28 mouse cellular contexts compared by ENCODE assay signal in genomic region chr10:117412474-117413057, GRCm38 (mm10). TPM values are rescaled to one million over a fixed set of nuclear protein-coding genes. Genes with fewer than 3 reads are reported as not detected.
A peak's percentile ranks its signal among the peaks of the same experiment; 100 is the strongest.
DNase-seq lines count a peak whose midpoint lies in the region; ATAC-seq and TF ChIP-seq lines count a peak whose summit lies in the region.
"Had no signal": no experiment of that assay in that cellular context is flagged by ENCODE, and none has a peak within 500 bp of the region (broad histone marks: within the 10 kb centered on the region; RNA-seq: fewer than 3 reads in every experiment).

No protein-coding gene starts in this region.

- TF ChIP-seq CTCF in ES-Bruce4 (IDR thresholded peaks at IDR 0.05; ENCODE audit: low read depth, low read length): no peak

- WGBS in liver, embryonic 15.5 days (ENCODE audit: insufficient replicate concordance): 57% methylated on average over 7 of the region's 7 CpGs
- 65% methylated on average over 7 of the region's 7 CpGs for WGBS in liver, embryonic 11.5 days
- WGBS in intestine, embryonic 15.5 days: 70% methylated on average over 7 of the region's 7 CpGs
- 85% methylated on average over 7 of the region's 7 CpGs for WGBS in midbrain, embryonic 14.5 days
- WGBS in hindbrain, embryonic 10.5 days: 87% methylated on average over 7 of the region's 7 CpGs

- H3K27ac ChIP-seq in liver, embryonic 15.5 days (replicated peaks): peak overlapping the region; percentile 38
- H3K27ac ChIP-seq in liver, embryonic 11.5 days (ENCODE audit: low read depth, low read length): no peak overlapping the region
- peak overlapping the region; percentile 96 for H3K27ac ChIP-seq in ES-Bruce4 (ENCODE audit: insufficient read depth, low read length)
- no peak overlapping the region for H3K27ac ChIP-seq in intestine, embryonic 15.5 days
- H3K27ac ChIP-seq in midbrain, embryonic 14.5 days (replicated peaks; ENCODE audit: low read depth, low read length): no peak overlapping the region
- H3K27ac ChIP-seq in hindbrain, embryonic 10.5 days: no peak overlapping the region
- H3K27ac ChIP-seq: embryonic facial prominence, embryonic 13.5 days; forebrain, embryonic 12.5 days; heart, embryonic 15.5 days; hindbrain, embryonic 15.5 days; kidney, embryonic 15.5 days; midbrain, embryonic 13.5 days; neural tube, embryonic 13.5 days had no signal

- 0 out of 2 replicates have a peak overlapping the region, but pooled peaks have one; percentile 2 for H3K4me2 ChIP-seq in liver, embryonic 15.5 days
- H3K4me2 ChIP-seq in liver, embryonic 11.5 days: no peak overlapping the region
- H3K4me2 ChIP-seq in intestine, embryonic 15.5 days (replicated peaks): no peak overlapping the region
- H3K4me2 ChIP-seq in midbrain, embryonic 14.5 days (ENCODE audit: low read length): no peak overlapping the region
- H3K4me2 ChIP-seq: embryonic facial prominence, embryonic 13.5 days; forebrain, embryonic 12.5 days; heart, embryonic 15.5 days; hindbrain, embryonic 15.5 days; kidney, embryonic 15.5 days; midbrain, embryonic 13.5 days; neural tube, embryonic 13.5 days had no signal

- H3K9me3 ChIP-seq in liver, embryonic 15.5 days (replicated peaks): no peaks in the 10 kb centered on the region
- H3K9me3 ChIP-seq in liver, embryonic 11.5 days (ENCODE audit: control insufficient read depth, low read length): no peaks in the 10 kb centered on the region
- no peaks in the 10 kb centered on the region for H3K9me3 ChIP-seq in ES-Bruce4 (replicated peaks; ENCODE audit: control insufficient read depth, insufficient read depth, low read length, poor library complexity, severe bottlenecking)
- H3K9me3 ChIP-seq in intestine, embryonic 15.5 days: no peaks in the 10 kb centered on the region
- H3K9me3 ChIP-seq in midbrain, embryonic 14.5 days (ENCODE audit: control insufficient read depth, low read length): no peaks in the 10 kb centered on the region
- no peaks in the 10 kb centered on the region for H3K9me3 ChIP-seq in hindbrain, embryonic 10.5 days
- H3K9me3 ChIP-seq: embryonic facial prominence, embryonic 13.5 days; forebrain, embryonic 12.5 days; heart, embryonic 15.5 days; hindbrain, embryonic 15.5 days; kidney, embryonic 15.5 days; midbrain, embryonic 13.5 days; neural tube, embryonic 13.5 days had no signal

- no peak for DNase-seq in liver, embryonic 11.5 days (ENCODE audit: low spot score)
- no peak for DNase-seq in layer of hippocampus, adult 8-10 months (ENCODE audit: low spot score in 2 of 2)
- DNase-seq in midbrain, embryonic 14.5 days: no peak
- DNase-seq in hindbrain, embryonic 10.5 days (ENCODE audit: low spot score): no peak
- DNase-seq: adrenal gland, postnatal 10 days; cerebellum, adult 2 months; cerebellum, postnatal 36 days; gastrocnemius, postnatal 36 days; heart, postnatal 4 days; kidney, adult 11 months; kidney, postnatal 36 days; layer of hippocampus, adult 9-11 months; right cerebral cortex, postnatal 4 days; thymus, postnatal 25 days had no signal

- H3K27me3 ChIP-seq in liver, embryonic 15.5 days: no peaks in the 10 kb centered on the region
- no peaks in the 10 kb centered on the region for H3K27me3 ChIP-seq in liver, embryonic 11.5 days (replicated peaks; ENCODE audit: control insufficient read depth, insufficient read depth, low read length)
- no peaks in the 10 kb centered on the region for H3K27me3 ChIP-seq in ES-Bruce4 (ENCODE audit: control insufficient read depth, insufficient read depth, low read length, poor library complexity, severe bottlenecking)
- no peaks in the 10 kb centered on the region for H3K27me3 ChIP-seq in intestine, embryonic 15.5 days (replicated peaks)
- H3K27me3 ChIP-seq in midbrain, embryonic 14.5 days (ENCODE audit: control insufficient read depth, insufficient read depth, low read length): no peaks in the 10 kb centered on the region
- no peaks in the 10 kb centered on the region; the same call in 1 of the 2 replicates for H3K27me3 ChIP-seq in hindbrain, embryonic 10.5 days (ENCODE audit: insufficient read depth, poor library complexity, severe bottlenecking)
- H3K27me3 ChIP-seq: embryonic facial prominence, embryonic 13.5 days; forebrain, embryonic 12.5 days; heart, embryonic 15.5 days; hindbrain, embryonic 15.5 days; kidney, embryonic 15.5 days; neural tube, embryonic 13.5 days; Patski had no signal

- H3K9ac ChIP-seq in liver, embryonic 15.5 days: no peak overlapping the region
- H3K9ac ChIP-seq in liver, embryonic 11.5 days (ENCODE audit: low read depth, low read length): no peak overlapping the region
- peak overlapping the region; percentile 53; the same call in 1 of the 2 replicates for H3K9ac ChIP-seq in ES-Bruce4 (ENCODE audit: low read depth, poor library complexity, severe bottlenecking)
- no peak overlapping the region for H3K9ac ChIP-seq in intestine, embryonic 15.5 days
- H3K9ac ChIP-seq in midbrain, embryonic 14.5 days (replicated peaks; ENCODE audit: low read length): no peak overlapping the region
- H3K9ac ChIP-seq: embryonic facial prominence, embryonic 13.5 days; forebrain, embryonic 12.5 days; heart, embryonic 15.5 days; hindbrain, embryonic 15.5 days; kidney, embryonic 15.5 days; midbrain, embryonic 13.5 days; neural tube, embryonic 13.5 days had no signal

- TF ChIP-seq EP300 in ES-Bruce4 (IDR thresholded peaks at IDR 0.05; ENCODE audit: insufficient read depth, low read depth, low read length): no peak

- TF ChIP-seq POLR2A in ES-Bruce4 (IDR thresholded peaks at IDR 0.05; ENCODE audit: insufficient read depth, low read length): no peak

- no peak overlapping the region for H3K4me3 ChIP-seq in liver, embryonic 15.5 days (replicated peaks)
- H3K4me3 ChIP-seq in liver, embryonic 11.5 days (ENCODE audit: low read depth, low read length): no peak overlapping the region
- H3K4me3 ChIP-seq in ES-Bruce4 (ENCODE audit: low read depth, low read length): no peak overlapping the region
- H3K4me3 ChIP-seq in intestine, embryonic 15.5 days (replicated peaks): no peak overlapping the region
- H3K4me3 ChIP-seq in midbrain, embryonic 14.5 days (replicated peaks; ENCODE audit: low read depth, low read length): no peak overlapping the region
- no peak overlapping the region for H3K4me3 ChIP-seq in hindbrain, embryonic 10.5 days
- H3K4me3 ChIP-seq: embryonic facial prominence, embryonic 13.5 days; erythroblast, embryonic 14.5 days; forebrain, embryonic 12.5 days; heart, embryonic 15.5 days; hindbrain, embryonic 15.5 days; kidney, embryonic 15.5 days; midbrain, embryonic 13.5 days; myocyte; neural tube, embryonic 13.5 days had no signal

- peaks cover 27% of the 10 kb centered on the region for H3K4me1 ChIP-seq in liver, embryonic 15.5 days (replicated peaks)
- peaks cover 19% of the 10 kb centered on the region for H3K4me1 ChIP-seq in liver, embryonic 11.5 days (replicated peaks; ENCODE audit: control insufficient read depth, insufficient read depth, low read length)
- peaks cover 6% of the 10 kb centered on the region for H3K4me1 ChIP-seq in ES-Bruce4 (ENCODE audit: control insufficient read depth, insufficient read depth, low read length)
- peaks cover 5% of the 10 kb centered on the region for H3K4me1 ChIP-seq in intestine, embryonic 15.5 days (replicated peaks)
- peaks cover 5% of the 10 kb centered on the region for H3K4me1 ChIP-seq in midbrain, embryonic 14.5 days (ENCODE audit: control insufficient read depth, insufficient read depth, low read length)
- H3K4me1 ChIP-seq in hindbrain, embryonic 10.5 days (replicated peaks): peaks cover 32% of the 10 kb centered on the region

- no peaks in the 10 kb centered on the region for H3K36me3 ChIP-seq in liver, embryonic 15.5 days (replicated peaks)
- no peaks in the 10 kb centered on the region for H3K36me3 ChIP-seq in liver, embryonic 11.5 days (ENCODE audit: control insufficient read depth, insufficient read depth, low read length)
- no peaks in the 10 kb centered on the region for H3K36me3 ChIP-seq in ES-Bruce4 (ENCODE audit: control insufficient read depth, insufficient read depth, low read length, poor library complexity, severe bottlenecking)
- H3K36me3 ChIP-seq in intestine, embryonic 15.5 days: no peaks in the 10 kb centered on the region
- H3K36me3 ChIP-seq in midbrain, embryonic 14.5 days (ENCODE audit: control insufficient read depth, insufficient read depth, low read length): no peaks in the 10 kb centered on the region
- H3K36me3 ChIP-seq in hindbrain, embryonic 10.5 days: no peaks in the 10 kb centered on the region
- H3K36me3 ChIP-seq: embryonic facial prominence, embryonic 13.5 days; forebrain, embryonic 12.5 days; heart, embryonic 15.5 days; hindbrain, embryonic 15.5 days; kidney, embryonic 15.5 days; midbrain, embryonic 13.5 days; neural tube, embryonic 13.5 days had no signal

- peak; percentile 30; the same call in 1 of the 2 replicates for ATAC-seq in liver, embryonic 15.5 days (ENCODE audit: insufficient read depth)
- ATAC-seq in liver, embryonic 11.5 days (replicated peaks; ENCODE audit: low FRiP score): no peak
- ATAC-seq in intestine, embryonic 15.5 days: peak; percentile 55; the same call in 1 of the 2 replicates
- peak; percentile 44 for ATAC-seq in megakaryocyte, adult 5-6 weeks (ENCODE audit: poor library complexity, severe bottlenecking)
- ATAC-seq in midbrain, embryonic 14.5 days (ENCODE audit: low FRiP score, low TSS enrichment): no peak
- ATAC-seq: midbrain, embryonic 13.5 days; Patski had no signal

RNA-seq across cellular contexts. Expression of gene Cpsf6, which starts 32.8 kb away (rescaled TPM):
- polyA plus RNA-seq in liver, embryonic 15.5 days (2015; fragmentation: Nextera tagmentation; extraction: Ambion mirVana): 50.2 and 51.3 TPM in 2 replicates
- polyA plus RNA-seq in liver, embryonic 11.5 days (2014; fragmentation: Nextera tagmentation; extraction: Ambion mirVana): 135 and 155 TPM in 2 replicates
- 205 and 225 TPM in 2 replicates for polyA plus RNA-seq in ES-Bruce4 (2011; ENCODE audit: insufficient read depth, insufficient read length, low read depth, missing spikeins)
- 112 and 129 TPM in 2 replicates for polyA plus RNA-seq in intestine, embryonic 15.5 days (2015; fragmentation: Nextera tagmentation; extraction: Ambion mirVana)
- 70.3 and 88.4 TPM in 2 replicates for total RNA-seq in megakaryocyte, adult 5-6 weeks (2015)
- 87.7 and 103 TPM in 2 replicates for total RNA-seq in megakaryocyte, adult 5-6 weeks (2017)
- total RNA-seq in layer of hippocampus, adult 8-10 months (2022): 100 to 1,000 TPM; 104 to 124 (median 117) TPM
- polyA plus RNA-seq in midbrain, embryonic 14.5 days (2014; fragmentation: Nextera tagmentation; extraction: Ambion mirVana): 207 and 213 TPM in 2 replicates
- 188 and 221 TPM in 2 replicates for polyA plus RNA-seq in hindbrain, embryonic 10.5 days (2016; fragmentation: Nextera tagmentation; extraction: Ambion mirVana)

Comparison
In these comparisons a context has a peak if more than half of its experiments do, and no peak if none do; other contexts are left out.
1. ATAC-seq: peak in liver, embryonic 15.5 days (single experiment), intestine, embryonic 15.5 days (single experiment) and megakaryocyte, adult 5-6 weeks (single experiment); none in liver, embryonic 11.5 days (single experiment) and midbrain, embryonic 14.5 days (single experiment).
2. H3K27ac ChIP-seq: peak in liver, embryonic 15.5 days (single experiment) and ES-Bruce4 (single experiment); none in liver, embryonic 11.5 days (single experiment), intestine, embryonic 15.5 days (single experiment), midbrain, embryonic 14.5 days (single experiment) and hindbrain, embryonic 10.5 days (single experiment).